ENCODE assay signal across 7 mouse cellular contexts in genomic region chr4:155895216-155895615, GRCm38 (mm10). TPM values are rescaled to one million over a fixed set of nuclear protein-coding genes. Genes with fewer than 3 reads are reported as not detected.
DNase-seq lines count a peak whose midpoint lies in the region; ATAC-seq and TF ChIP-seq lines count a peak whose summit lies in the region.

No protein-coding gene starts in this region.

- H3K9me3 ChIP-seq in intestine, postnatal 0 days (ENCODE audit: control insufficient read depth) = no peaks in the 10 kb centered on the region
- no peaks in the 10 kb centered on the region for H3K9me3 ChIP-seq in midbrain, embryonic 16.5 days (replicated peaks; ENCODE audit: control insufficient read depth, low read length, poor library complexity, severe bottlenecking)

- no peak for TF ChIP-seq CTCF in intestine, postnatal 0 days (IDR thresholded peaks at IDR 0.05; ENCODE audit: low read depth)

- peaks cover 31% of the 10 kb centered on the region for H3K36me3 ChIP-seq in intestine, postnatal 0 days (ENCODE audit: control insufficient read depth, insufficient read depth)
- H3K36me3 ChIP-seq in midbrain, embryonic 16.5 days (ENCODE audit: control insufficient read depth, insufficient read depth, low read length) = peaks cover 33% of the 10 kb centered on the region

- intact Hi-C loops in gastrocnemius, postnatal 14 days (cut with DNase I; ENCODE audit: low total_unique reads) = loop anchor here (5.0 kb wide), 1 partner anchor 47 kb away; the partner anchor contains the start of gene Ube2j2
- intact Hi-C loops in left cerebral cortex, postnatal 25 days (cut with DNase I) = no loop called here

- peak; percentile 54 for DNase-seq in adrenal gland, adult 2 months
- DNase-seq in cerebellum, postnatal 10 days = peak; percentile 89 to 92
- peak; percentile 65 for DNase-seq in gastrocnemius, postnatal 14 days
- peak; percentile 79 to 90 for DNase-seq in left cerebral cortex, postnatal 25 days (ENCODE audit: low spot score in 2 of 2)
- DNase-seq in testis, postnatal 14 days (ENCODE audit: low spot score) = peak; percentile 31

- WGBS in intestine, postnatal 0 days = 41% methylated on average over 6 of the region's 6 CpGs
- WGBS in midbrain, embryonic 16.5 days = 22% methylated on average over 6 of the region's 6 CpGs

- peak overlapping the region; percentile 40 for H3K4me2 ChIP-seq in intestine, postnatal 0 days (replicated peaks; ENCODE audit: low read depth)
- H3K4me2 ChIP-seq in midbrain, embryonic 16.5 days (ENCODE audit: low read length) = peak overlapping the region; percentile 94

- H3K4me1 ChIP-seq in intestine, postnatal 0 days (replicated peaks; ENCODE audit: control insufficient read depth, insufficient read depth, low read length) = peaks cover 7% of the 10 kb centered on the region; the same call in 1 of the 2 replicates
- H3K4me1 ChIP-seq in midbrain, embryonic 16.5 days (ENCODE audit: control insufficient read depth, insufficient read depth, low read length) = peaks cover 38% of the 10 kb centered on the region

- H3K9ac ChIP-seq in intestine, postnatal 0 days (ENCODE audit: low read depth, low read length) = no peak overlapping the region; the same call in 1 of the 2 replicates
- peak overlapping the region; percentile 98 for H3K9ac ChIP-seq in midbrain, embryonic 16.5 days (ENCODE audit: low read depth, low read length)

- 0 out of 2 replicates have a peak overlapping the region, but pooled peaks have one; percentile 11 for H3K4me3 ChIP-seq in intestine, postnatal 0 days (ENCODE audit: low read depth, low read length)
- peak overlapping the region; percentile 92 for H3K4me3 ChIP-seq in midbrain, embryonic 16.5 days (ENCODE audit: low read depth, low read length)

- no peak overlapping the region for H3K27ac ChIP-seq in intestine, postnatal 0 days (ENCODE audit: low read depth, low read length)
- H3K27ac ChIP-seq in midbrain, embryonic 16.5 days (ENCODE audit: low read length) = peak overlapping the region; percentile 38; the same call in 1 of the 2 replicates

- H3K27me3 ChIP-seq in intestine, postnatal 0 days (replicated peaks; ENCODE audit: control insufficient read depth, insufficient read depth, low read length) = no peaks in the 10 kb centered on the region
- H3K27me3 ChIP-seq in midbrain, embryonic 16.5 days (ENCODE audit: control insufficient read depth, insufficient read depth, low read depth, low read length) = no peaks in the 10 kb centered on the region

- ATAC-seq in intestine, postnatal 0 days = no peak
- no peak for ATAC-seq in midbrain, embryonic 16.5 days

RNA-seq across cellular contexts. Expression of gene Acap3, which starts 3.6 kb away (rescaled TPM):
- total RNA-seq in adrenal gland, adult 2 months (2021) = 10 to 100 TPM; 14.4 to 20.9 TPM
- 29.0 and 29.3 TPM in 2 replicates for polyA plus RNA-seq in adrenal gland, adult 2 months (2012; rRNA removed)
- 10 to 100 TPM; 10.1 to 10.3 TPM for total RNA-seq in gastrocnemius, postnatal 14 days (2021)
- 4.4 TPM in 2 replicates for polyA plus RNA-seq in intestine, postnatal 0 days (2015; fragmentation: Nextera tagmentation; extraction: Ambion mirVana)
- 100 to 1,000 TPM; 133 to 136 TPM for total RNA-seq in left cerebral cortex, postnatal 25 days (2021)
- polyA plus RNA-seq in midbrain, embryonic 16.5 days (2015; fragmentation: Nextera tagmentation; extraction: Ambion mirVana) = 77.4 and 78.1 TPM in 2 replicates

RNA-seq across cellular contexts. Expression of gene Pusl1, which starts 3.6 kb away (rescaled TPM):
- total RNA-seq in adrenal gland, adult 2 months (2021) = 10 to 100 TPM; 21.8 to 28.4 TPM
- 118 and 119 TPM in 2 replicates for polyA plus RNA-seq in adrenal gland, adult 2 months (2012; rRNA removed)
- total RNA-seq in gastrocnemius, postnatal 14 days (2021) = 10 to 100 TPM in 1 of 2 experiments, 1 to 10 TPM in 1; 9.2 to 13.1 TPM
- polyA plus RNA-seq in intestine, postnatal 0 days (2015; fragmentation: Nextera tagmentation; extraction: Ambion mirVana) = 23.6 and 23.8 TPM in 2 replicates
- 10 to 100 TPM; 60.5 to 65.5 TPM for total RNA-seq in left cerebral cortex, postnatal 25 days (2021)
- polyA plus RNA-seq in midbrain, embryonic 16.5 days (2015; fragmentation: Nextera tagmentation; extraction: Ambion mirVana) = 56.3 and 63.9 TPM in 2 replicates

RNA-seq across cellular contexts. Expression of gene Ints11, which starts 25.9 kb away (rescaled TPM):
- total RNA-seq in adrenal gland, adult 2 months (2021) = 10 to 100 TPM; 27.5 to 32.0 TPM
- polyA plus RNA-seq in adrenal gland, adult 2 months (2012; rRNA removed) = 24.5 and 30.8 TPM in 2 replicates
- 10 to 100 TPM; 15.4 to 15.9 TPM for total RNA-seq in gastrocnemius, postnatal 14 days (2021)
- polyA plus RNA-seq in intestine, postnatal 0 days (2015; fragmentation: Nextera tagmentation; extraction: Ambion mirVana) = 19.9 and 20.9 TPM in 2 replicates
- 10 to 100 TPM; 38.1 to 38.5 TPM for total RNA-seq in left cerebral cortex, postnatal 25 days (2021)
- polyA plus RNA-seq in midbrain, embryonic 16.5 days (2015; fragmentation: Nextera tagmentation; extraction: Ambion mirVana) = 75.7 and 78.7 TPM in 2 replicates

RNA-seq across cellular contexts. Expression of gene Cptp, which starts 26.0 kb away (rescaled TPM):
- total RNA-seq in adrenal gland, adult 2 months (2021) = 10 to 100 TPM; 18.7 to 21.1 TPM
- polyA plus RNA-seq in adrenal gland, adult 2 months (2012; rRNA removed) = 29.4 and 37.1 TPM in 2 replicates
- total RNA-seq in gastrocnemius, postnatal 14 days (2021) = 10 to 100 TPM; 16.5 to 17.0 TPM
- polyA plus RNA-seq in intestine, postnatal 0 days (2015; fragmentation: Nextera tagmentation; extraction: Ambion mirVana) = 17.4 and 19.2 TPM in 2 replicates
- total RNA-seq in left cerebral cortex, postnatal 25 days (2021) = 10 to 100 TPM; 25.5 to 31.8 TPM
- polyA plus RNA-seq in midbrain, embryonic 16.5 days (2015; fragmentation: Nextera tagmentation; extraction: Ambion mirVana) = 25.1 and 28.1 TPM in 2 replicates

RNA-seq across cellular contexts. Expression of gene Tas1r3, which starts 32.1 kb away (rescaled TPM):
- under 1 TPM; 0.32 to 0.35 TPM for total RNA-seq in adrenal gland, adult 2 months (2021)
- 0.56 and 0.62 TPM in 2 replicates for polyA plus RNA-seq in adrenal gland, adult 2 months (2012; rRNA removed)
- under 1 TPM; 0.10 to 0.13 TPM for total RNA-seq in gastrocnemius, postnatal 14 days (2021)
- 0.16 and 0.22 TPM in 2 replicates for polyA plus RNA-seq in intestine, postnatal 0 days (2015; fragmentation: Nextera tagmentation; extraction: Ambion mirVana)
- total RNA-seq in left cerebral cortex, postnatal 25 days (2021) = under 1 TPM; 0.27 to 0.32 TPM
- 0.29 and 0.58 TPM in 2 replicates for polyA plus RNA-seq in midbrain, embryonic 16.5 days (2015; fragmentation: Nextera tagmentation; extraction: Ambion mirVana)

Comparison
In these comparisons a context has a peak if more than half of its experiments do, and no peak if none do; other contexts are left out.
1. DNase-seq: peak in every context shown above with its lines; median percentile 90 in cerebellum, postnatal 10 days; 84 in left cerebral cortex, postnatal 25 days; 65 in gastrocnemius, postnatal 14 days; 54 in adrenal gland, adult 2 months; 31 in testis, postnatal 14 days.
2. RNA of gene Acap3, which starts 3.6 kb away (total RNA-seq): 133 to 136 TPM in left cerebral cortex, postnatal 25 days; 14.4 to 20.9 TPM in adrenal gland, adult 2 months and 10.1 to 10.3 TPM in gastrocnemius, postnatal 14 days; every median in the first group is over 4 times any median in the second.